Mouse (Mus musculus): ENCODE results near the gene Mid1ip1.

- no peak for TF ChIP-seq CTCF (IDR thresholded peaks at IDR 0.05; ENCODE audit: control insufficient read depth, insufficient read depth, insufficient replicate concordance, low read depth, low read length)
- no peak for TF ChIP-seq POLR2A (IDR thresholded peaks at IDR 0.05; ENCODE audit: control insufficient read depth, low read depth, low read length)
Observed at GRCm38 (mm10) chrX:10713839-10714637, 775 bp upstream of the Mid1ip1 start.
